Mouse (Mus musculus): ENCODE results near the gene Akap13. TPM values are rescaled to one million over a fixed set of nuclear protein-coding genes. Genes with fewer than 3 reads are reported as not detected.

Akap13 gene
- polyA plus RNA-seq, 1 experiment from 2014 or later = 32.1 TPM

- no peaks in the 10 kb centered on the region for H3K27me3 ChIP-seq (ENCODE audit: control insufficient read depth, insufficient read depth, low read length)
- ATAC-seq (ENCODE audit: low FRiP score) = no peak
- H3K4me2 ChIP-seq (replicated peaks; ENCODE audit: low read depth, low read length) = no peak overlapping the region
- H3K36me3 ChIP-seq (ENCODE audit: control insufficient read depth, insufficient read depth, low read length) = no peaks in the 10 kb centered on the region
- no peak overlapping the region for H3K27ac ChIP-seq (ENCODE audit: low read depth, low read length)
- H3K9me3 ChIP-seq (ENCODE audit: control insufficient read depth, low read length) = no peaks in the 10 kb centered on the region
- no peaks in the 10 kb centered on the region for H3K4me1 ChIP-seq (replicated peaks; ENCODE audit: control insufficient read depth, insufficient read depth, low read length)
- no peak overlapping the region for H3K4me3 ChIP-seq (ENCODE audit: low read depth, low read length)
- no peak for DNase-seq (ENCODE audit: low spot score)
- WGBS = 82% methylated on average over 14 of the region's 14 CpGs
- no peak overlapping the region for H3K9ac ChIP-seq (ENCODE audit: low read depth, low read length)
Observed at GRCm38 (mm10) chr7:75516716-75517619, 61.6 kb downstream of the Akap13 start.

- no peak overlapping the region for H3K4me3 ChIP-seq (ENCODE audit: low read depth, low read length)
- no peaks in the 10 kb centered on the region for H3K9me3 ChIP-seq (ENCODE audit: control insufficient read depth, low read length)
- H3K27ac ChIP-seq (ENCODE audit: low read depth, low read length) = no peak overlapping the region
- 58% methylated on average over 6 of the region's 6 CpGs for WGBS
- no peaks in the 10 kb centered on the region for H3K36me3 ChIP-seq (ENCODE audit: control insufficient read depth, insufficient read depth, low read length)
- ATAC-seq (ENCODE audit: low FRiP score) = no peak
- no peak overlapping the region for H3K9ac ChIP-seq (ENCODE audit: low read depth, low read length)
- no peaks in the 10 kb centered on the region for H3K27me3 ChIP-seq (ENCODE audit: control insufficient read depth, insufficient read depth, low read length)
- H3K4me1 ChIP-seq (replicated peaks; ENCODE audit: control insufficient read depth, insufficient read depth, low read length) = no peaks in the 10 kb centered on the region
- no peak for DNase-seq (ENCODE audit: low spot score)
- H3K4me2 ChIP-seq (replicated peaks; ENCODE audit: low read depth, low read length) = no peak overlapping the region
Observed at GRCm38 (mm10) chr7:75520531-75520930, 65.2 kb downstream of the Akap13 start.

GRCm38 (mm10) chr7:75521199-75521598, 65.9 kb downstream of the Akap13 start:
- Histone ChIP-seq H3K4me2 (replicated peaks; ENCODE audit: low read depth, low read length) (no peak overlapping the region), H3K36me3 (ENCODE audit: control insufficient read depth, insufficient read depth, low read length) (no peaks in the 10 kb centered on the region), H3K9me3 (ENCODE audit: control insufficient read depth, low read length) (no peaks in the 10 kb centered on the region), H3K27ac (ENCODE audit: low read depth, low read length) (no peak overlapping the region), H3K4me1 (replicated peaks; ENCODE audit: control insufficient read depth, insufficient read depth, low read length) (no peaks in the 10 kb centered on the region), H3K27me3 (ENCODE audit: control insufficient read depth, insufficient read depth, low read length) (no peaks in the 10 kb centered on the region), H3K4me3 (ENCODE audit: low read depth, low read length) (no peak overlapping the region), H3K9ac (ENCODE audit: low read depth, low read length) (no peak overlapping the region)
- ATAC-seq (ENCODE audit: low FRiP score) (no peak), DNase-seq (ENCODE audit: low spot score) (peak; percentile 11)
- WGBS = 39% methylated on average over 3 of the region's 3 CpGs

GRCm38 (mm10) chr7:75522226-75522625, 66.9 kb downstream of the Akap13 start:
- Histone ChIP-seq H3K4me2 (replicated peaks; ENCODE audit: low read depth, low read length) (no peak overlapping the region), H3K27me3 (ENCODE audit: control insufficient read depth, insufficient read depth, low read length) (no peaks in the 10 kb centered on the region), H3K27ac (ENCODE audit: low read depth, low read length) (no peak overlapping the region), H3K4me3 (ENCODE audit: low read depth, low read length) (no peak overlapping the region), H3K4me1 (replicated peaks; ENCODE audit: control insufficient read depth, insufficient read depth, low read length) (no peaks in the 10 kb centered on the region), H3K9me3 (ENCODE audit: control insufficient read depth, low read length) (no peaks in the 10 kb centered on the region), H3K9ac (ENCODE audit: low read depth, low read length) (no peak overlapping the region), H3K36me3 (ENCODE audit: control insufficient read depth, insufficient read depth, low read length) (no peaks in the 10 kb centered on the region)
- whole genome bisulfite sequencing = 91% methylated on average over 3 of the region's 3 CpGs
- no peak for ATAC-seq (ENCODE audit: low FRiP score)
- no peak for DNase-seq (ENCODE audit: low spot score)

- DNase-seq (ENCODE audit: low spot score) = no peak
- ATAC-seq (ENCODE audit: low FRiP score) = no peak
- Histone ChIP-seq H3K36me3 (ENCODE audit: control insufficient read depth, insufficient read depth, low read length) (no peaks in the 10 kb centered on the region), H3K4me3 (ENCODE audit: low read depth, low read length) (no peak overlapping the region), H3K9me3 (ENCODE audit: control insufficient read depth, low read length) (no peaks in the 10 kb centered on the region), H3K27me3 (ENCODE audit: control insufficient read depth, insufficient read depth, low read length) (no peaks in the 10 kb centered on the region), H3K27ac (ENCODE audit: low read depth, low read length) (no peak overlapping the region), H3K9ac (ENCODE audit: low read depth, low read length) (no peak overlapping the region), H3K4me1 (replicated peaks; ENCODE audit: control insufficient read depth, insufficient read depth, low read length) (no peaks in the 10 kb centered on the region), H3K4me2 (replicated peaks; ENCODE audit: low read depth, low read length) (no peak overlapping the region)
Observed at GRCm38 (mm10) chr7:75524789-75525569, 69.6 kb downstream of the Akap13 start.

- Histone ChIP-seq H3K27ac (ENCODE audit: low read depth, low read length) (no peak overlapping the region), H3K4me3 (ENCODE audit: low read depth, low read length) (no peak overlapping the region), H3K4me2 (replicated peaks; ENCODE audit: low read depth, low read length) (no peak overlapping the region), H3K9me3 (ENCODE audit: control insufficient read depth, low read length) (no peaks in the 10 kb centered on the region), H3K36me3 (ENCODE audit: control insufficient read depth, insufficient read depth, low read length) (no peaks in the 10 kb centered on the region), H3K9ac (ENCODE audit: low read depth, low read length) (no peak overlapping the region), H3K4me1 (replicated peaks; ENCODE audit: control insufficient read depth, insufficient read depth, low read length) (no peaks in the 10 kb centered on the region), H3K27me3 (ENCODE audit: control insufficient read depth, insufficient read depth, low read length) (no peaks in the 10 kb centered on the region)
- no peak for DNase-seq (ENCODE audit: low spot score)
- ATAC-seq (ENCODE audit: low FRiP score) = no peak
- 88% methylated on average over 4 of the region's 4 CpGs for WGBS
Observed at GRCm38 (mm10) chr7:75525716-75526401, 70.5 kb downstream of the Akap13 start.

- Histone ChIP-seq H3K9ac (ENCODE audit: low read depth, low read length) (no peak overlapping the region), H3K9me3 (ENCODE audit: control insufficient read depth, low read length) (no peaks in the 10 kb centered on the region), H3K27ac (ENCODE audit: low read depth, low read length) (no peak overlapping the region), H3K36me3 (ENCODE audit: control insufficient read depth, insufficient read depth, low read length) (no peaks in the 10 kb centered on the region), H3K4me2 (replicated peaks; ENCODE audit: low read depth, low read length) (no peak overlapping the region), H3K27me3 (ENCODE audit: control insufficient read depth, insufficient read depth, low read length) (no peaks in the 10 kb centered on the region), H3K4me1 (replicated peaks; ENCODE audit: control insufficient read depth, insufficient read depth, low read length) (no peaks in the 10 kb centered on the region), H3K4me3 (ENCODE audit: low read depth, low read length) (no peak overlapping the region)
- ATAC-seq (ENCODE audit: low FRiP score) (no peak), DNase-seq (ENCODE audit: low spot score) (no peak)
- WGBS = 93% methylated on average over 4 of the region's 4 CpGs
Observed at GRCm38 (mm10) chr7:75528751-75529150, 73.4 kb downstream of the Akap13 start.

- 90% methylated on average over 7 of the region's 7 CpGs for WGBS
- no peak overlapping the region for H3K4me2 ChIP-seq (replicated peaks; ENCODE audit: low read depth, low read length)
- no peak for ATAC-seq (ENCODE audit: low FRiP score)
Observed at GRCm38 (mm10) chr7:75529857-75530437, 74.6 kb downstream of the Akap13 start.

More at GRCm38 (mm10) chr7:75529857-75530437, 74.6 kb downstream of the Akap13 start:
- H3K36me3 ChIP-seq (ENCODE audit: control insufficient read depth, insufficient read depth, low read length) = no peaks in the 10 kb centered on the region
- H3K27ac ChIP-seq (ENCODE audit: low read depth, low read length) = no peak overlapping the region
- no peaks in the 10 kb centered on the region for H3K9me3 ChIP-seq (ENCODE audit: control insufficient read depth, low read length)
- no peak for DNase-seq (ENCODE audit: low spot score)
- H3K4me1 ChIP-seq (replicated peaks; ENCODE audit: control insufficient read depth, insufficient read depth, low read length) = no peaks in the 10 kb centered on the region
- H3K4me3 ChIP-seq (ENCODE audit: low read depth, low read length) = no peak overlapping the region
- H3K9ac ChIP-seq (ENCODE audit: low read depth, low read length) = no peak overlapping the region
- no peaks in the 10 kb centered on the region for H3K27me3 ChIP-seq (ENCODE audit: control insufficient read depth, insufficient read depth, low read length)

All from hindbrain, embryonic 11.5 days (tissue).